Mouse (Mus musculus) liver, embryonic 11.5 days (tissue): ENCODE data around the gene Trarg1. TPM values are rescaled to one million over a fixed set of nuclear protein-coding genes. Genes with fewer than 3 reads are reported as not detected.
"Not testable (repeated sequence)": the region's sequence is repeated elsewhere in the genome, so short reads cannot be mapped to it uniquely, and the experiment has no call there.

Experiments used
- ATAC-seq: fragments of 200-750 bp; cut with Nextera tagmentation; replicated peaks from 2 replicates; pipeline ENCODE4 v1.8.0; 2017; ENCODE audit warnings: moderate number of reproducible peaks, mild to moderate bottlenecking, moderate TSS enrichment, moderate library complexity; ENCODE audit not compliant: low FRiP score
- DNase-seq: peaks from one replicate; pipeline ENCODE4 v3.0.0-alpha.2; 2017; ENCODE audit warnings: low spot score
- H3K27ac ChIP-seq: fragments of 300-500 bp; sonication (generic); 2 replicates; pipeline ENCODE4 v1.5.1; 2014; ENCODE audit warnings: mild to moderate bottlenecking, low read depth, low read length, control low read depth
- H3K27me3 ChIP-seq: fragments of 300-500 bp; sonication (generic); replicated peaks from 2 replicates; pipeline ENCODE4 v1.6.1; 2014; ENCODE audit warnings: low read length, mixed read lengths; ENCODE audit not compliant: control insufficient read depth, insufficient read depth
- H3K36me3 ChIP-seq: fragments of 300-500 bp; sonication (generic); 2 replicates; pipeline ENCODE4 v1.6.1; 2014; ENCODE audit warnings: mild to moderate bottlenecking, low read length, moderate library complexity, mixed read lengths; ENCODE audit not compliant: control insufficient read depth, insufficient read depth
- H3K4me1 ChIP-seq: fragments of 300-500 bp; sonication (generic); replicated peaks from 2 replicates; pipeline ENCODE4 v1.6.1; 2014; ENCODE audit warnings: low read length, mixed read lengths; ENCODE audit not compliant: control insufficient read depth, insufficient read depth
- H3K4me2 ChIP-seq: fragments of 300-500 bp; sonication (generic); 2 replicates; pipeline ENCODE4 v1.6.1; 2014; ENCODE audit warnings: mild to moderate bottlenecking, control low read depth, moderate library complexity
- H3K4me3 ChIP-seq: fragments of 300-500 bp; sonication (generic); 2 replicates; pipeline ENCODE4 v1.5.1; 2014; ENCODE audit warnings: low read depth, low read length, control low read depth
- H3K9ac ChIP-seq: fragments of 300-500 bp; sonication (generic); 2 replicates; pipeline ENCODE4 v1.6.1; 2014; ENCODE audit warnings: low read depth, low read length, control low read depth
- H3K9me3 ChIP-seq: fragments of 300-500 bp; sonication (generic); 2 replicates; pipeline ENCODE4 v1.6.1; 2016; ENCODE audit warnings: low read length, inconsistent platforms, mixed read lengths; ENCODE audit not compliant: control insufficient read depth
- WGBS: fragments of 180-500 bp; shearing (Covaris S2); extraction: QIAGEN DNeasy Blood & Tissue Kit; methylation state at CpG from one replicate; pipeline ENCODE4 v1.1.7; 2014; 5-methylcytosine and 5-hydroxymethylcytosine counted together
- polyA plus RNA-seq: library from polyadenylated mRNA; unstranded; fragments of >200 nt; fragmentation: Nextera tagmentation; extraction: Ambion mirVana; gene quantifications from 2 replicates; pipeline ENCODE4 v1.2.1, GENCODE M21; 2014

Trarg1 gene
- polyA plus RNA-seq, result 0.07 TPM in 1 of 2 replicates, not detected in the other

GRCm38 (mm10) chr11:76679508-76679907 is at the start of gene Trarg1:
Trarg1 (plus strand) TSS chr11:76679808.
- H3K4me2 ChIP-seq, H3K9ac ChIP-seq, H3K9me3 ChIP-seq, H3K4me3 ChIP-seq, ATAC-seq, H3K36me3 ChIP-seq, DNase-seq, H3K4me1 ChIP-seq, H3K27ac ChIP-seq: not testable (repeated sequence)
- peaks cover 13% of the 10 kb centered on the region for H3K27me3 ChIP-seq
- 41% methylated on average over 8 of the region's 8 CpGs for WGBS

GRCm38 (mm10) chr11:76630023-76630422 is 49.6 kb upstream of the Trarg1 start:
- H3K4me1 ChIP-seq, result no peaks in the 10 kb centered on the region
- no peaks in the 10 kb centered on the region for H3K36me3 ChIP-seq
- H3K9ac ChIP-seq, result no peak overlapping the region
- ATAC-seq, result no peak
- WGBS, result 36% methylated on average over 2 of the region's 2 CpGs
- no peak for DNase-seq
- H3K4me2 ChIP-seq, result no peak overlapping the region
- no peaks in the 10 kb centered on the region for H3K27me3 ChIP-seq
- no peaks in the 10 kb centered on the region for H3K9me3 ChIP-seq
- no peak overlapping the region for H3K27ac ChIP-seq
- H3K4me3 ChIP-seq, result no peak overlapping the region

GRCm38 (mm10) chr11:76630487-76630886 is 49.1 kb upstream of the Trarg1 start:
- no peak for DNase-seq
- no peaks in the 10 kb centered on the region for H3K9me3 ChIP-seq
- WGBS, result 69% methylated on average over 5 of the region's 5 CpGs
- no peaks in the 10 kb centered on the region for H3K27me3 ChIP-seq
- no peak overlapping the region for H3K4me2 ChIP-seq
- ATAC-seq, result no peak
- H3K36me3 ChIP-seq, result no peaks in the 10 kb centered on the region
- H3K9ac ChIP-seq, result no peak overlapping the region
- no peaks in the 10 kb centered on the region for H3K4me1 ChIP-seq
- H3K4me3 ChIP-seq, result no peak overlapping the region
- no peak overlapping the region for H3K27ac ChIP-seq

GRCm38 (mm10) chr11:76639269-76639985 is 40.2 kb upstream of the Trarg1 start:
- H3K27me3 ChIP-seq, result no peaks in the 10 kb centered on the region
- no peak for DNase-seq
- 81% methylated on average over 17 of the region's 17 CpGs for WGBS
- H3K4me1 ChIP-seq, result no peaks in the 10 kb centered on the region
- no peak overlapping the region for H3K4me2 ChIP-seq
- H3K36me3 ChIP-seq, result no peaks in the 10 kb centered on the region
- no peaks in the 10 kb centered on the region for H3K9me3 ChIP-seq
- ATAC-seq, result no peak
- no peak overlapping the region for H3K9ac ChIP-seq
- no peak overlapping the region for H3K4me3 ChIP-seq
- no peak overlapping the region for H3K27ac ChIP-seq

GRCm38 (mm10) chr11:76640231-76640630 is 39.4 kb upstream of the Trarg1 start:
- 77% methylated on average over 4 of the region's 4 CpGs for WGBS
- no peaks in the 10 kb centered on the region for H3K4me1 ChIP-seq
- H3K36me3 ChIP-seq, result no peaks in the 10 kb centered on the region

GRCm38 (mm10) chr11:76644257-76644656 is 35.4 kb upstream of the Trarg1 start:
- no peaks in the 10 kb centered on the region for H3K4me1 ChIP-seq
- H3K36me3 ChIP-seq, result no peaks in the 10 kb centered on the region
- peaks cover 10% of the 10 kb centered on the region for H3K27me3 ChIP-seq
- H3K4me2 ChIP-seq, result no peak overlapping the region
- H3K27ac ChIP-seq, result no peak overlapping the region
- ATAC-seq (no peak), DNase-seq (no peak)
- no peak overlapping the region for H3K4me3 ChIP-seq
- no peaks in the 10 kb centered on the region for H3K9me3 ChIP-seq
- WGBS, result 79% methylated on average over 6 of the region's 6 CpGs
- no peak overlapping the region for H3K9ac ChIP-seq

More at GRCm38 (mm10) chr11:76640231-76640630, 39.4 kb upstream of the Trarg1 start:
- Histone ChIP-seq H3K9ac (no peak overlapping the region), H3K27me3 (no peaks in the 10 kb centered on the region), H3K4me2 (no peak overlapping the region), H3K27ac (no peak overlapping the region), H3K9me3 (no peaks in the 10 kb centered on the region), H3K4me3 (no peak overlapping the region)
- ATAC-seq (no peak), DNase-seq (no peak)

- no peak for DNase-seq
- Histone ChIP-seq H3K27me3 (peaks cover 10% of the 10 kb centered on the region), H3K36me3 (no peaks in the 10 kb centered on the region), H3K27ac (no peak overlapping the region), H3K9me3 (no peaks in the 10 kb centered on the region), H3K4me2 (no peak overlapping the region), H3K9ac (no peak overlapping the region), H3K4me3 (no peak overlapping the region), H3K4me1 (no peaks in the 10 kb centered on the region)
- WGBS, result 66% methylated on average over 9 of the region's 9 CpGs
- ATAC-seq, result no peak
Observed at GRCm38 (mm10) chr11:76645036-76645435, 34.6 kb upstream of the Trarg1 start.

GRCm38 (mm10) chr11:76645955-76646354 is 33.7 kb upstream of the Trarg1 start:
- DNase-seq (peak; percentile 80), ATAC-seq (no peak)
- Histone ChIP-seq H3K27me3 (peaks cover 10% of the 10 kb centered on the region), H3K9ac (no peak overlapping the region), H3K27ac (no peak overlapping the region), H3K4me2 (peak overlapping the region; percentile 59), H3K4me1 (no peaks in the 10 kb centered on the region), H3K9me3 (no peaks in the 10 kb centered on the region), H3K4me3 (no peak overlapping the region), H3K36me3 (no peaks in the 10 kb centered on the region)
- WGBS, result 1% methylated on average over 19 of the region's 19 CpGs

- peak overlapping the region; percentile 25; the same call in 1 of the 2 replicates for H3K4me2 ChIP-seq
- H3K9ac ChIP-seq, result no peak overlapping the region
- H3K9me3 ChIP-seq, result no peaks in the 10 kb centered on the region
- no peak for ATAC-seq
- no peak for DNase-seq
- H3K4me1 ChIP-seq, result no peaks in the 10 kb centered on the region
- H3K4me3 ChIP-seq, result no peak overlapping the region
- peaks cover 10% of the 10 kb centered on the region for H3K27me3 ChIP-seq
- no peak overlapping the region for H3K27ac ChIP-seq
- H3K36me3 ChIP-seq, result no peaks in the 10 kb centered on the region
- 12% methylated on average over 7 of the region's 7 CpGs for WGBS
Observed at GRCm38 (mm10) chr11:76647062-76647461, 32.5 kb upstream of the Trarg1 start.
